Mouse (Mus musculus) adrenal gland, postnatal 36 days (tissue): ENCODE measurements around the gene Toe1. TPM values are rescaled to one million over a fixed set of nuclear protein-coding genes. Genes with fewer than 3 reads are reported as not detected.
"Not testable (repeated sequence)": the region's sequence is repeated elsewhere in the genome, so short reads cannot be mapped to it uniquely, and the experiment has no call there.

Experiments
- DNase-seq, 2 experiments: peaks; one replicate each; pipeline ENCODE4 v3.0.0; 2021; ENCODE audit warnings: mixed read lengths in 1 of 2
- long read RNA-seq, 2 experiments: library from polyadenylated mRNA; stranded (forward); transcript quantifications; one replicate each; pipeline ENCODE4 v2.0.0; 2021; ENCODE audit warnings: borderline sequencing depth in 2 of 2
- total RNA-seq, 2 experiments: library from RNA; stranded (reverse); gene quantifications; 2 replicates each; pipeline ENCODE4 v1.2.3; 2021

The Toe1 gene
- 10 to 100 TPM; 16.9 to 20.8 TPM for total RNA-seq
- long read RNA-seq, experiment 1, transcript Toe1-201 (8 exons, 2,090 nt), result major isoform, 16 of 25 reads
- long read RNA-seq, experiment 1, partial matches to known transcripts, result 1 of 25 reads
- long read RNA-seq, experiment 1, other reads (novel, unspliced or antisense), result 7 of 25 reads
- long read RNA-seq, experiment 2, partial matches to known transcripts, result 0 of 3 reads
- long read RNA-seq, experiment 2, other reads (novel, unspliced or antisense), result 1 of 3 reads

GRCm38 (mm10) chr4:116807197-116808129, at the start of gene Toe1, which contains the start of gene Mutyh:
TSS of gene Toe1 (minus strand) at chr4:116807640.
TSS of gene Mutyh (plus strand) at chr4:116807723.
- peak; percentile 96 to 97 for DNase-seq

- DNase-seq, result no peak
Observed at GRCm38 (mm10) chr4:116857203-116857602, 49.8 kb upstream of the Toe1 start.

GRCm38 (mm10) chr4:116854286-116854685, 46.8 kb upstream of the Toe1 start:
- no peak for DNase-seq

- no peak for DNase-seq
Observed at GRCm38 (mm10) chr4:116849901-116850300, 42.5 kb upstream of the Toe1 start.

- DNase-seq, result no peak
Observed at GRCm38 (mm10) chr4:116844324-116844723, 36.9 kb upstream of the Toe1 start.

GRCm38 (mm10) chr4:116840841-116841240, 33.4 kb upstream of the Toe1 start:
- DNase-seq, result peak in 1 of 2 experiments; percentile 35

GRCm38 (mm10) chr4:116840096-116840495, 32.7 kb upstream of the Toe1 start:
- DNase-seq, result not testable (repeated sequence)

- no peak for DNase-seq
Observed at GRCm38 (mm10) chr4:116838999-116839398, 31.6 kb upstream of the Toe1 start.

- DNase-seq, result no peak
Observed at GRCm38 (mm10) chr4:116830070-116830368, 22.6 kb upstream of the Toe1 start.

- DNase-seq, result no peak
Observed at GRCm38 (mm10) chr4:116829364-116830069, 22.1 kb upstream of the Toe1 start.

GRCm38 (mm10) chr4:116827819-116828218, 20.4 kb upstream of the Toe1 start:
- peak in 1 of 2 experiments; percentile 40 for DNase-seq

- DNase-seq, result peak; percentile 75 to 79
Observed at GRCm38 (mm10) chr4:116824541-116825004, 17.1 kb upstream of the Toe1 start.

- DNase-seq, result no peak
Observed at GRCm38 (mm10) chr4:116821694-116822016, 14.2 kb upstream of the Toe1 start, which contains the start of gene Hpdl. TSS of gene Hpdl (minus strand) at chr4:116821707.

GRCm38 (mm10) chr4:116820902-116821693, 13.7 kb upstream of the Toe1 start:
- DNase-seq, result peak; percentile 89 to 90

- no peak for DNase-seq
Observed at GRCm38 (mm10) chr4:116819968-116820901, 12.8 kb upstream of the Toe1 start.

- DNase-seq, result no peak
Observed at GRCm38 (mm10) chr4:116817486-116817885, 10.0 kb upstream of the Toe1 start.

- DNase-seq, result peak in 1 of 2 experiments; percentile 26
Observed at GRCm38 (mm10) chr4:116815276-116815675, 7.8 kb upstream of the Toe1 start.

GRCm38 (mm10) chr4:116811012-116811411, 3.6 kb upstream of the Toe1 start:
- no peak for DNase-seq

GRCm38 (mm10) chr4:116799901-116800300, 7.5 kb downstream of the Toe1 start:
- DNase-seq, result peak in 1 of 2 experiments; percentile 29

- DNase-seq, result peak; percentile 24 to 28
Observed at GRCm38 (mm10) chr4:116796442-116797110, 10.9 kb downstream of the Toe1 start.
